Mouse (Mus musculus) kidney, embryonic 14.5 days (tissue): ENCODE measurements around the gene Gls2. TPM values are rescaled to one million over a fixed set of nuclear protein-coding genes. Genes with fewer than 3 reads are reported as not detected.
"Not testable (repeated sequence)": the region's sequence is repeated elsewhere in the genome, so short reads cannot be mapped to it uniquely, and the experiment has no call there.

ENCODE experiments used
- ATAC-seq: fragments of 200-750 bp; cut with Nextera tagmentation; 2 replicates; pipeline ENCODE4 v1.8.0; 2017; ENCODE audit warnings: moderate number of reproducible peaks, mild to moderate bottlenecking, moderate TSS enrichment, moderate library complexity; ENCODE audit not compliant: low FRiP score, low TSS enrichment
- H3K27ac ChIP-seq: fragments of 300-500 bp; sonication (generic); 2 replicates; pipeline ENCODE4 v1.5.1; 2014; ENCODE audit warnings: low read depth, mild to moderate bottlenecking, low read length, moderate library complexity, mixed read lengths
- H3K27me3 ChIP-seq: fragments of 300-500 bp; sonication (generic); 2 replicates; pipeline ENCODE4 v1.6.1; 2014; ENCODE audit warnings: mild to moderate bottlenecking, low read length; ENCODE audit not compliant: control insufficient read depth, insufficient read depth
- H3K36me3 ChIP-seq: fragments of 300-500 bp; sonication (generic); 2 replicates; pipeline ENCODE4 v1.6.1; 2014; ENCODE audit warnings: low read length, mixed read lengths; ENCODE audit not compliant: control insufficient read depth, insufficient read depth
- H3K4me1 ChIP-seq: fragments of 300-500 bp; sonication (generic); 2 replicates; pipeline ENCODE4 v1.6.1; 2014; ENCODE audit warnings: low read length, mixed read lengths; ENCODE audit not compliant: control insufficient read depth, insufficient read depth
- H3K4me2 ChIP-seq: fragments of 300-500 bp; sonication (generic); replicated peaks from 2 replicates; pipeline ENCODE4 v1.6.1; 2014; ENCODE audit warnings: low read depth, mild to moderate bottlenecking, low read length
- H3K4me3 ChIP-seq: fragments of 300-500 bp; sonication (generic); 2 replicates; pipeline ENCODE4 v1.5.1; 2014; ENCODE audit warnings: mild to moderate bottlenecking, low read length
- H3K9ac ChIP-seq: fragments of 300-500 bp; sonication (generic); 2 replicates; pipeline ENCODE4 v1.6.1; 2014; ENCODE audit warnings: low read depth, mild to moderate bottlenecking, low read length, moderate library complexity
- H3K9me3 ChIP-seq: fragments of 300-500 bp; sonication (generic); 2 replicates; pipeline ENCODE4 v1.6.1; 2016; ENCODE audit warnings: low read length; ENCODE audit not compliant: control insufficient read depth
- WGBS: fragments of 180-500 bp; shearing (Covaris S2); extraction: QIAGEN DNeasy Blood & Tissue Kit; methylation state at CpG from one replicate; pipeline ENCODE4 v1.1.7; 2014; 5-methylcytosine and 5-hydroxymethylcytosine counted together
- polyA plus RNA-seq: library from polyadenylated mRNA; unstranded; fragments of >200 nt; fragmentation: Nextera tagmentation; extraction: Ambion mirVana; gene quantifications from 2 replicates; pipeline ENCODE4 v1.2.1, GENCODE M21; 2014

The Gls2 gene
- polyA plus RNA-seq, 1 experiment from 2014 or later, result 1.1 TPM

DNA sequence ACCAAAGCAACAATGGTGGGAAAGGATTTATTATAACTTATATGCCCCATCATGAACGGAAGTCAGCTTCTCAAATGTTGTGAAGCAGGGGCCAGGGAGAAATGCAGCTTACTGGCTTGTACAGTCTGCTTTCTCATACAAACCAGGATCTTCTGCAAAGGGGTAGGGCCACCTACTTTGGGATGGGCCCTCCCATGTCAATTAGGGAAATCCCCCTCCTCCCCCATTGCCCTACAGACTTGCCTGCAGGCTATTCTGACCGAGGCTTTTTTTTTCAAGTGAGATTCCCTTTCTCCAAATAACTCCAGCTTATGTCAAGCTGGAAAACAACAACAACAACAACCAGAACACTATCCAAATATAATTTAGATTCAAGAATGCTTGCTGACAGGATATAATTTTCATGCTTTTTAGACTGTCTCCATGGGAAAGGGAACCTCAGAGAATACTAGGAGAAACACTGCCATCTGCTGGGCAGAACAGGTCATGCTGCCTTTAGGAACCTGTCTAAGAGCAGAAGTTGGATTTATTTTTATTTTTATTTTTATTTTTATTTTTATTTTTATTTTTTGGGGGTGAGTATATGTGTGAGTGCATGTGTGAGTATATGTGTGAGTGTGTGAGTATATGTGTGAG lies 5.9 kb upstream of the Gls2 start:
- no peak for ATAC-seq
- H3K36me3 ChIP-seq, result no peaks in the 10 kb centered on the region
- H3K27ac ChIP-seq, result no peak overlapping the region

DNA sequence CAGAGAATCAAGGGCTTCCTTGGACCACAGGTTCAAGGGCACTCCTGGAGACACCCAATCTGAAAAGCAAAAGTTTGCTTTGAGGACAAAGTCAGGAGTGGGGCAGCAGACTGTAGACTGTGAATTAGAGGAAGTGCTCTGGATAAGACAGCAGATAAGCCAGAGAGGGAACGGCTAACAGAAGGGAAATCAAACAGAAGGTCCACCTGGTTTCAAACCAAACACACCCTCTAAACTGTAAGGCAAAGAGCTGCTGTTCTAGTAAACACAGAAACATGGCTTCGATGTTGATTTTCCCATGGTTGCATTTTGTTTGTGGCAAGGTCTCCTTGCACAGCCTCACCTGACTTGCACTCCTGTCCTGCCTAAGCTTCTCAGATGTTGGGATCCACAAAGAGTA lies 2.8 kb upstream of the Gls2 start:
- ATAC-seq, result no peak
- 77% methylated on average over 2 of the region's 2 CpGs for WGBS

More for the DNA sequence above, 5.9 kb upstream of the Gls2 start:
- Histone ChIP-seq H3K4me3 (no peak overlapping the region), H3K4me2 (no peak overlapping the region), H3K4me1 (no peaks in the 10 kb centered on the region), H3K9me3 (no peaks in the 10 kb centered on the region), H3K27me3 (no peaks in the 10 kb centered on the region), H3K9ac (no peak overlapping the region)
- WGBS, result 38% methylated on average over 2 of the region's 2 CpGs

DNA sequence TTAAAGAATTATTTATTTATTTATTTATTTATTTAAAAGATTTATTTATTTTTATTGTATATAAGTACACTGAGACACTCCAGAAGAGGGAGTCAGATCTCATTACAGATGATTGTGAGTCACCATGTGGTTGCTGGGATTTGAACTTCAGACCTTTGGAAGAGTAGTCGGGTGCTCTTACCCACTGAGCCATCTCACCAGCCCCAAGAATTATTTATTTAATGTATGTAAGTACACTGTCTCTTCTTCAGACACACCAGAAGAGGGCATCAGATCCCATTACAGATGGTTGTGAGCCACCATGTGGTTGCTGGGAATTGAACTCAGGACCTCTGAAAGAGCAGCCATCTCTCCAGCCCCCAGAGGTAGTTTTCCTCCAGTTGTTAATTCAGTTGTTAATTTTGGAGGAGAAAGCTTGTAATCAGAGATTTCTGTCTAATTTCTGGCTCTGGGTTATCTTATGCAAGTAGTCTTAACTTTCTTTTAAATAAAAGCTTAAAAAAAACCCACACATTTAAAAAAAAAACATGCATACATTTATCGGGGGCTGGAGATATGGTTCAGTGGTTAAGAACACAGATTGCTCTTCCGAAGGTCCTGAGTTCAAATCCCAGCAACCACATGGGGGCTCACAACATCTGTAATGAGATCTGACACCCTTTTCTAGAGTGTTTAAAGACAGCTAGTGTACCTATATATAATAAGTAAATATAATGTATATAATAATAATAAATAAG lies 2.1 kb upstream of the Gls2 start:
- 85% methylated on average over 3 of the region's 3 CpGs for WGBS
- H3K4me2 ChIP-seq, H3K27ac ChIP-seq, H3K9ac ChIP-seq, H3K9me3 ChIP-seq, H3K4me1 ChIP-seq, H3K36me3 ChIP-seq, ATAC-seq, H3K4me3 ChIP-seq: not testable (repeated sequence)
- peaks cover 17% of the 10 kb centered on the region; the same call in 1 of the 2 replicates for H3K27me3 ChIP-seq

More for the DNA sequence above, 2.8 kb upstream of the Gls2 start:
- Histone ChIP-seq H3K4me2 (no peak overlapping the region), H3K9me3 (no peaks in the 10 kb centered on the region), H3K9ac (no peak overlapping the region), H3K27me3 (peaks cover 17% of the 10 kb centered on the region; the same call in 1 of the 2 replicates), H3K36me3 (no peaks in the 10 kb centered on the region), H3K4me1 (no peaks in the 10 kb centered on the region), H3K4me3 (no peak overlapping the region), H3K27ac (no peak overlapping the region)

DNA sequence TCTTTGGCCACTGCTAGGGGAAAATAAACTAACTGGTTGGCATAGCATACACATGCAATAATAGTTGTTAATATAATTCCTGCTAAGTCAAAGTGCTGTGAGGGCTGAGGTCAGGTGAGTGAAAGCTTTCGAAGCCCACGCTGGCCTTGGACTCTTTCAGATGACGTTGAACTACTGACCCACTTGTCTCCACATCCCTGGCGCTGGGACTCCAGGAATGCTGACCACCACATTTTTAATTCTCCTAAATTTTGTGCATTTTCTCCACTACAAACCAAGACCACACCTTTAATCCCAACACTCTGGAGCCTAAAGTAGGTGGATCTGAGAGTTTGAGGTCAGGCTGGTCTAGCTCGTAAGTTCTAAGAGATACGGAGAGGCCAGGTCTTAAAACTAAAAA lies 1.1 kb upstream of the Gls2 start:
- H3K36me3 ChIP-seq, result no peaks in the 10 kb centered on the region
- H3K4me3 ChIP-seq, result no peak overlapping the region
- no peak overlapping the region for H3K4me2 ChIP-seq
- H3K27ac ChIP-seq, result no peak overlapping the region
- no peaks in the 10 kb centered on the region for H3K9me3 ChIP-seq
- ATAC-seq, result no peak
- peaks cover 17% of the 10 kb centered on the region; the same call in 1 of the 2 replicates for H3K27me3 ChIP-seq
- WGBS, result 91% methylated on average over 6 of the region's 6 CpGs
- H3K4me1 ChIP-seq, result no peaks in the 10 kb centered on the region
- no peak overlapping the region for H3K9ac ChIP-seq

DNA sequence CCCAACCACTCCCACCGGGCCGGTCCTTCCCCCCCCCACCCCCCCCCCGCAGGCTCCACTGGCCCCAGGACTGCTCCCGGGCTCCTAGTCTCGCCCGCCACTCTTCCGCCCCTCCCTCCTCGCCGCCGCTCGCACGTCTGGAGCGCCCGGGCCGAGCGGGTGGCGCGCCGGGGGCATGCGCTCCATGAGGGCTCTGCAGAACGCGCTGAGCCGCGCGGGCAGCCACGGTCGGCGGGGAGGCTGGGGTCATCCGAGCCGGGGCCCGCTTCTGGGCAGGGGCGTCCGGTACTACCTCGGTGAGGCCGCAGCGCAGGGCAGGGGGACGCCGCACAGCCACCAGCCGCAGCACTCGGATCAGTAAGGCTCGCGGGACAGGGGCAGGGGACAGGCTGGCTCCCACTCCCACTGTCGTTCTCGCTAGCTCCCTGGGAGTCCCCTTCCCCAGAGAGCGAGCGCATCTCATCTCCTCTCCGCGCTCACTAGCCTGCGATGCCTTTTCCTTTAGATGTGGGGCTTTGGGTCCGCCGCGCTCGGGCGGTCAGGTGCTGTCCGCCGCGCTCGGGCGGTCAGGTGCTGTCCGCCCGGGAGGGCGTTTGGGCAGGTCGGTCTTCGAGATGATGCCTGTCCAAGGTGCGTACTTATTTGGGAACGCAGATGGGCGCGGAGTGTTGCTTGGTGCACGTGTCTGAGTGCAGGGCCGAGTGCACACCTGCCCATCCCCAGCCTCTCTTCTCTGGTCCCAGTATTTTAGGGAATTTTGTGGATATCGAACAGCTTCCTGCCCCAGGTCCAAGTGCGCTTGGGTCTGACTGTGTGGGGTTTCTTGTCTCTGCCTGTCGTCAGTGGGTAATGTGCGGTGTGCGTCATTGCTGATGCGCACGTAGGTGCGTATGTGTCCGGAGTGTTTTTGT lies 549 bp downstream of the Gls2 start:
- H3K9ac ChIP-seq, result peak overlapping the region; percentile 61
- H3K36me3 ChIP-seq, result no peaks in the 10 kb centered on the region
- H3K9me3 ChIP-seq, result no peaks in the 10 kb centered on the region
- H3K27me3 ChIP-seq, result peaks cover 17% of the 10 kb centered on the region; the same call in 1 of the 2 replicates
- H3K4me3 ChIP-seq, result peak overlapping the region; percentile 68
- peak overlapping the region; percentile 99 for H3K4me2 ChIP-seq
- ATAC-seq, result peak; percentile 90
- H3K4me1 ChIP-seq, result no peaks in the 10 kb centered on the region
- under 1% methylated on average over 79 of the region's 79 CpGs for WGBS
- H3K27ac ChIP-seq, result no peak overlapping the region

DNA sequence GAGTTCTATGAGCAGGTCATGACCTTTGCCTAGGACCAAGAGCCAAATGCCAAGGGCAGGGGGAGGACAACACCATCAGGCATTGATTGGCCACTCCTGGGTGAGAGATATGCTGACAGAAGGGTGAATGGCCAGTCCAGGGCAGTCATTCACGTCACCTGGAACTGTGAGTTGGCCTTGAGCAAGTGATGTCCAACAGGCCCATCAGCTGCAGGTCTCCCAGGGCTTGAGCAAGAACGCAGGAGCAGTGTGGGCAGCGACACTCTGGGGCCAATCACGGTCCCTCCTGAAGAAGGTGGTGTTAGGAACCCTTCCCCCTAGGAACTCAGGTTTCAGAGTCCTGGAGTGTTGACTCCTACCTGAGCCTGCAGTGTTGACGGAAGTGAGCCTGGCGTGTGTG lies 7.6 kb downstream of the Gls2 start:
- Histone ChIP-seq H3K27me3 (no peaks in the 10 kb centered on the region), H3K4me3 (no peak overlapping the region), H3K9ac (no peak overlapping the region), H3K27ac (no peak overlapping the region), H3K9me3 (no peaks in the 10 kb centered on the region), H3K36me3 (peaks cover 9% of the 10 kb centered on the region; the same call in 1 of the 2 replicates), H3K4me1 (no peaks in the 10 kb centered on the region), H3K4me2 (no peak overlapping the region)
- no peak for ATAC-seq
- 66% methylated on average over 6 of the region's 6 CpGs for WGBS

DNA sequence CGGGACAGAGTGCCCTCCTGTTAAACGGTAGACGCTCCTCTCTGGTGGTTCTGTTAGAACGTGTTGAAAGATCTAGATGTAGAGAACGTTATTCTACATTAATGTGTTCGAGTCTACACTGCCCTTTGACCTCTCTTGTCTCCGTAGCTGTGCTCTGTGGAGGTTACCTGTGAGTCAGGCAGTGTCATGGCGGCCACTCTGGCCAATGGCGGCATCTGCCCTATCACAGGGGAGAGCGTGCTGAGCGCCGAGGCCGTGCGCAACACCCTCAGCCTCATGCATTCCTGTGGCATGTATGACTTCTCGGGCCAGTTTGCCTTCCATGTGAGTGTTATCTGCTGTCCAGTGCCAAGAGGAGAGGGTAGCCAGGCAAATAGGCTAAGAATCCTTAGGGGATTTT lies 10.7 kb downstream of the Gls2 start:
- Histone ChIP-seq H3K9ac (no peak overlapping the region), H3K36me3 (peaks cover 9% of the 10 kb centered on the region; the same call in 1 of the 2 replicates), H3K4me1 (no peaks in the 10 kb centered on the region), H3K4me3 (no peak overlapping the region), H3K4me2 (no peak overlapping the region), H3K27me3 (no peaks in the 10 kb centered on the region), H3K9me3 (no peaks in the 10 kb centered on the region), H3K27ac (no peak overlapping the region)
- no peak for ATAC-seq
- 88% methylated on average over 15 of the region's 15 CpGs for WGBS

DNA sequence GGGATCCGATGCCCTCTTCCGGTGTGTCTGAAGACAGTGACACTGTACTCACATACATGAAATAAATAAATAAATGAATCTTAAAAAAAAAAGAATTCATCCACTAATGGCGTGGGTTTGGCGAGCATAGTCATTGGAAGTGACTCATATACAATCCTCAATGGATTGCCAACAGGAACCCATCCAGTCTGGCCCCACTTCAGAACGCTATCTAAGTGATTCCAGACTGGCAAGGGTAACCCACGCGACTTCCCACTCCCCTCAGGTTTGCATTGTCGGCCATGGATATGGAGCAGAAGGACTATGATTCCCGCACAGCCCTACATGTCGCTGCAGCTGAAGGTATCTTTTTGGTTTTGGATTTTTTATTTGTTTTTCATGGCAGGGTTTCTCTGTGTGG lies 14.1 kb downstream of the Gls2 start:
- Histone ChIP-seq H3K4me2 (no peak overlapping the region), H3K4me3 (no peak overlapping the region), H3K4me1 (peaks cover 8% of the 10 kb centered on the region; the same call in 1 of the 2 replicates), H3K9me3 (no peaks in the 10 kb centered on the region), H3K36me3 (peaks cover 14% of the 10 kb centered on the region), H3K27me3 (no peaks in the 10 kb centered on the region), H3K27ac (no peak overlapping the region), H3K9ac (no peak overlapping the region)
- 93% methylated on average over 10 of the region's 10 CpGs for WGBS
- no peak for ATAC-seq
